Mouse (Mus musculus): ENCODE results near the gene Sh3pxd2a. TPM values are rescaled to one million over a fixed set of nuclear protein-coding genes. Genes with fewer than 3 reads are reported as not detected.

Sh3pxd2a gene
- polyA plus RNA-seq, 1 experiment: 12.1 TPM

GRCm38 (mm10) chr19:47264322-47265092 is 199.7 kb downstream of the Sh3pxd2a start:
- Histone ChIP-seq H3K27ac (ENCODE audit: insufficient read depth, low read length) (no peak overlapping the region), H3K4me3 (ENCODE audit: extremely low read depth, insufficient read depth, insufficient read length) (no peak overlapping the region), H3K27me3 (ENCODE audit: control insufficient read depth, insufficient read depth, low read length) (no peaks in the 10 kb centered on the region), H3K36me3 (ENCODE audit: control insufficient read depth, insufficient read depth, low read length) (peaks cover 26% of the 10 kb centered on the region), H3K4me1 (ENCODE audit: control insufficient read depth, insufficient read depth, insufficient read length) (no peaks in the 10 kb centered on the region)
- no peak for DNase-seq (ENCODE audit: low read depth in 1 of 2, low spot score in 2 of 2)
- WGBS: 65% methylated on average over 11 of the region's 11 CpGs
- TF ChIP-seq POLR2A (IDR thresholded peaks at IDR 0.05; ENCODE audit: low read depth, low read length) (no peak), CTCF (IDR thresholded peaks at IDR 0.05; ENCODE audit: extremely low read depth, insufficient read depth, insufficient read length, insufficient replicate concordance) (peak; percentile 26; the same call in 1 of the 2 replicates)

GRCm38 (mm10) chr19:47263621-47264020 is 200.6 kb downstream of the Sh3pxd2a start:
- no peak for DNase-seq (ENCODE audit: low read depth in 1 of 2, low spot score in 2 of 2)
- WGBS: 57% methylated on average over 8 of the region's 8 CpGs
- no peak overlapping the region for H3K27ac ChIP-seq (ENCODE audit: insufficient read depth, low read length)
- TF ChIP-seq POLR2A (IDR thresholded peaks at IDR 0.05; ENCODE audit: low read depth, low read length) (no peak), CTCF (IDR thresholded peaks at IDR 0.05; ENCODE audit: extremely low read depth, insufficient read depth, insufficient read length, insufficient replicate concordance) (no peak)
- no peaks in the 10 kb centered on the region for H3K4me1 ChIP-seq (ENCODE audit: control insufficient read depth, insufficient read depth, insufficient read length)
- H3K4me3 ChIP-seq (ENCODE audit: extremely low read depth, insufficient read depth, insufficient read length): no peak overlapping the region
- H3K27me3 ChIP-seq (ENCODE audit: control insufficient read depth, insufficient read depth, low read length): no peaks in the 10 kb centered on the region
- peaks cover 19% of the 10 kb centered on the region for H3K36me3 ChIP-seq (ENCODE audit: control insufficient read depth, insufficient read depth, low read length)

GRCm38 (mm10) chr19:47261196-47261595 is 203.0 kb downstream of the Sh3pxd2a start:
- TF ChIP-seq POLR2A (IDR thresholded peaks at IDR 0.05; ENCODE audit: low read depth, low read length) (no peak), CTCF (IDR thresholded peaks at IDR 0.05; ENCODE audit: extremely low read depth, insufficient read depth, insufficient read length, insufficient replicate concordance) (no peak)

GRCm38 (mm10) chr19:47259581-47259980 is 204.6 kb downstream of the Sh3pxd2a start:
- 32% methylated on average over 5 of the region's 5 CpGs for WGBS
- H3K4me3 ChIP-seq (ENCODE audit: extremely low read depth, insufficient read depth, insufficient read length): no peak overlapping the region
- H3K27ac ChIP-seq (ENCODE audit: insufficient read depth, low read length): no peak overlapping the region
- H3K36me3 ChIP-seq (ENCODE audit: control insufficient read depth, insufficient read depth, low read length): no peaks in the 10 kb centered on the region
- DNase-seq (ENCODE audit: low read depth in 1 of 2, low spot score in 2 of 2): peak in 1 of 2 experiments; percentile 22
- TF ChIP-seq POLR2A (IDR thresholded peaks at IDR 0.05; ENCODE audit: low read depth, low read length) (no peak), CTCF (IDR thresholded peaks at IDR 0.05; ENCODE audit: extremely low read depth, insufficient read depth, insufficient read length, insufficient replicate concordance) (peak; percentile 55; the same call in 1 of the 2 replicates)
- no peaks in the 10 kb centered on the region for H3K27me3 ChIP-seq (ENCODE audit: control insufficient read depth, insufficient read depth, low read length)
- peaks cover 4% of the 10 kb centered on the region; the same call in 1 of the 2 replicates for H3K4me1 ChIP-seq (ENCODE audit: control insufficient read depth, insufficient read depth, insufficient read length)

More at GRCm38 (mm10) chr19:47261196-47261595, 203.0 kb downstream of the Sh3pxd2a start:
- no peaks in the 10 kb centered on the region; the same call in 1 of the 2 replicates for H3K36me3 ChIP-seq (ENCODE audit: control insufficient read depth, insufficient read depth, low read length)
- no peak overlapping the region for H3K4me3 ChIP-seq (ENCODE audit: extremely low read depth, insufficient read depth, insufficient read length)
- peaks cover 2% of the 10 kb centered on the region; the same call in 1 of the 2 replicates for H3K4me1 ChIP-seq (ENCODE audit: control insufficient read depth, insufficient read depth, insufficient read length)
- H3K27ac ChIP-seq (ENCODE audit: insufficient read depth, low read length): no peak overlapping the region
- no peak for DNase-seq (ENCODE audit: low read depth in 1 of 2, low spot score in 2 of 2)
- H3K27me3 ChIP-seq (ENCODE audit: control insufficient read depth, insufficient read depth, low read length): no peaks in the 10 kb centered on the region
- WGBS: 94% methylated on average over 8 of the region's 8 CpGs

- Histone ChIP-seq H3K27me3 (ENCODE audit: control insufficient read depth, insufficient read depth, low read length) (peaks cover 2% of the 10 kb centered on the region; the same call in 1 of the 2 replicates), H3K36me3 (ENCODE audit: control insufficient read depth, insufficient read depth, low read length) (no peaks in the 10 kb centered on the region), H3K4me1 (ENCODE audit: control insufficient read depth, insufficient read depth, insufficient read length) (peaks cover 12% of the 10 kb centered on the region), H3K4me3 (ENCODE audit: extremely low read depth, insufficient read depth, insufficient read length) (no peak overlapping the region), H3K27ac (ENCODE audit: insufficient read depth, low read length) (no peak overlapping the region)
- WGBS: 12% methylated on average over 6 of the region's 6 CpGs
- DNase-seq (ENCODE audit: low read depth in 1 of 2, low spot score in 2 of 2): no peak
- no peak for TF ChIP-seq POLR2A (IDR thresholded peaks at IDR 0.05; ENCODE audit: low read depth, low read length)
- no peak for TF ChIP-seq CTCF (IDR thresholded peaks at IDR 0.05; ENCODE audit: extremely low read depth, insufficient read depth, insufficient read length, insufficient replicate concordance)
These were observed 208.3 kb downstream of the Sh3pxd2a start for GRCm38 (mm10) chr19:47255919-47256318.

GRCm38 (mm10) chr19:47255036-47255435 is 209.2 kb downstream of the Sh3pxd2a start:
- DNase-seq (ENCODE audit: low read depth in 1 of 2, low spot score in 2 of 2): no peak
- peaks cover 2% of the 10 kb centered on the region; the same call in 1 of the 2 replicates for H3K27me3 ChIP-seq (ENCODE audit: control insufficient read depth, insufficient read depth, low read length)
- 69% methylated on average over 2 of the region's 2 CpGs for WGBS

More at GRCm38 (mm10) chr19:47255036-47255435, 209.2 kb downstream of the Sh3pxd2a start:
- TF ChIP-seq CTCF (IDR thresholded peaks at IDR 0.05; ENCODE audit: extremely low read depth, insufficient read depth, insufficient read length, insufficient replicate concordance) (no peak), POLR2A (IDR thresholded peaks at IDR 0.05; ENCODE audit: low read depth, low read length) (no peak)
- H3K4me1 ChIP-seq (ENCODE audit: control insufficient read depth, insufficient read depth, insufficient read length): peaks cover 12% of the 10 kb centered on the region
- H3K27ac ChIP-seq (ENCODE audit: insufficient read depth, low read length): no peak overlapping the region
- H3K36me3 ChIP-seq (ENCODE audit: control insufficient read depth, insufficient read depth, low read length): no peaks in the 10 kb centered on the region
- no peak overlapping the region for H3K4me3 ChIP-seq (ENCODE audit: extremely low read depth, insufficient read depth, insufficient read length)
